Mouse (Mus musculus): Measurements from ENCODE around the gene Spata25.
A peak's percentile ranks its signal among the peaks of the same experiment; 100 is the strongest.
"Not testable (repeated sequence)": the region's sequence is repeated elsewhere in the genome, so short reads cannot be mapped to it uniquely, and the experiment has no call there.

Spata25 gene

GRCm38 (mm10) chr2:164803921-164804313, 24.4 kb downstream of the Spata25 start:
- no peak for DNase-seq

GRCm38 (mm10) chr2:164803201-164803920, 25.0 kb downstream of the Spata25 start:
- peak; percentile 27 for DNase-seq

GRCm38 (mm10) chr2:164800252-164801004, 27.9 kb downstream of the Spata25 start:
- DNase-seq, result peak; percentile 25

- not testable (repeated sequence) for DNase-seq
These were observed 29.8 kb downstream of the Spata25 start for GRCm38 (mm10) chr2:164798554-164798953.

GRCm38 (mm10) chr2:164795868-164796267, 32.5 kb downstream of the Spata25 start:
- no peak for DNase-seq

GRCm38 (mm10) chr2:164794293-164794692, 34.0 kb downstream of the Spata25 start:
- peak; percentile 85 for DNase-seq

- no peak for DNase-seq
These were observed 34.6 kb downstream of the Spata25 start for GRCm38 (mm10) chr2:164793772-164794171.

- DNase-seq, result peak; percentile 73
These were observed 35.1 kb downstream of the Spata25 start for GRCm38 (mm10) chr2:164793236-164793635.

- DNase-seq, result no peak
These were observed 35.7 kb downstream of the Spata25 start for GRCm38 (mm10) chr2:164792400-164793190.

GRCm38 (mm10) chr2:164791841-164792261, 36.5 kb downstream of the Spata25 start:
- no peak for DNase-seq

GRCm38 (mm10) chr2:164790451-164790850, 37.9 kb downstream of the Spata25 start:
- DNase-seq, result no peak

GRCm38 (mm10) chr2:164788411-164788810, 39.9 kb downstream of the Spata25 start:
- no peak for DNase-seq

GRCm38 (mm10) chr2:164787779-164788178, 40.6 kb downstream of the Spata25 start:
- DNase-seq, result no peak

- no peak for DNase-seq
These were observed 41.3 kb downstream of the Spata25 start for GRCm38 (mm10) chr2:164787032-164787431.

GRCm38 (mm10) chr2:164786388-164786885, 41.9 kb downstream of the Spata25 start:
- no peak for DNase-seq

- DNase-seq, result peak; percentile 93
These were observed 42.6 kb downstream of the Spata25 start, which contains the start of gene Snx21 for GRCm38 (mm10) chr2:164785481-164786387. Snx21 (plus strand) TSS chr2:164785823.

- DNase-seq, result no peak
These were observed 43.4 kb downstream of the Spata25 start for GRCm38 (mm10) chr2:164784869-164785420.

GRCm38 (mm10) chr2:164783926-164784581, 44.3 kb downstream of the Spata25 start:
- DNase-seq, result no peak

GRCm38 (mm10) chr2:164781876-164782275, 46.5 kb downstream of the Spata25 start:
- no peak for DNase-seq

- DNase-seq, result no peak
These were observed 48.8 kb downstream of the Spata25 start, which contains the start of gene Tnnc2 for GRCm38 (mm10) chr2:164779481-164780086. Tnnc2 (minus strand) TSS chr2:164779967.

Data from kidney, adult 18-20 months (tissue).